Mouse (Mus musculus) gastrocnemius, postnatal 25 days (tissue): ENCODE data around the gene Cdh13. TPM values are rescaled to one million over a fixed set of nuclear protein-coding genes. Genes with fewer than 3 reads are reported as not detected.

ENCODE experiments used
- DNase-seq: peaks from one replicate; pipeline ENCODE4 v3.0.0; 2022
- total RNA-seq, 2 experiments: library from RNA; stranded (reverse); gene quantifications; 1 replicate in 1 of 2; 2 replicates in 1 of 2; pipeline ENCODE4 v1.2.3; 2021

The Cdh13 gene
- total RNA-seq, 2 experiments from 2014 or later: 102 to 124 TPM

DNA sequence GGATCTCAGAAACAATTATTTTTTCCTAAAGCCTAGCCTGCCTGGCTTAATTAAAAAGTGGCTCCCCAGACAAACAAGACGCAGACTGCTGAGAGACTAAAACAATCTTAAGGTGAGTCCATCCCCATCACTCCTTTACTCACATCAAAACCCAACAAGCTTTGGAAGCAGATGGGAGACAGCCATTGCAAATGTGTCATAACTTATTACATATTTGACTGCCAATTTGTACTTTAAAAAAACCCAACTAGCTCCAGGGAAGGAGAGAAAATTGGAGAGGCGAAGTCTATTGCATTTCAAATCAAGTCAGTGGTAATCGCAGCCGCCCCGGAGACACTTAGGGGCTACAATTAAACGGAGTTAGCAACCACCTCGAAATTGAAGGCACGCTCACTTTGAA is 801.5 kb downstream of the Cdh13 start:
- no peak for DNase-seq

GRCm38 (mm10) chr8:119098261-119098660 is 814.7 kb downstream of the Cdh13 start:
- DNase-seq: no peak

- no peak for DNase-seq
These were observed 819.3 kb downstream of the Cdh13 start for GRCm38 (mm10) chr8:119102871-119103270.

DNA sequence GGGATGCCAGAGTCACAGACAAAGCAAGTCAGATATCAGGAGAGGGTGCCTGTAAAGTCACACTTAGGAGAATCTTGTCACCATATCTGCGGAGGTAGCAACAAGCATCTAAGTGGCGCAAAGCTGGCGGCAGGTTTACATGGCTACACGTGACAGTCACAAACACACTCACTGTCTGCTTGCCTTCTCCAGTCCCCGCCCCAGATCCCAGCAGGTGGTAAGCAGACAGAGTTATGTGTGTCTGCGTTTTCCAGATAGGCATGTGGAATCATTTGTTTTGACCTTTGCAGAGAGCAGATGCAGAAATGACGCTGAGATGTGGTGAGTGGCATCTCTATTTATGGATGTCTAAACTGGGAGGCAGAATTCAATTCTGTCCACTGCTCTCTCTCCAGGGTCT is 826.1 kb downstream of the Cdh13 start:
- no peak for DNase-seq

- no peak for DNase-seq
These were observed 829.3 kb downstream of the Cdh13 start for GRCm38 (mm10) chr8:119112861-119113260.

DNA sequence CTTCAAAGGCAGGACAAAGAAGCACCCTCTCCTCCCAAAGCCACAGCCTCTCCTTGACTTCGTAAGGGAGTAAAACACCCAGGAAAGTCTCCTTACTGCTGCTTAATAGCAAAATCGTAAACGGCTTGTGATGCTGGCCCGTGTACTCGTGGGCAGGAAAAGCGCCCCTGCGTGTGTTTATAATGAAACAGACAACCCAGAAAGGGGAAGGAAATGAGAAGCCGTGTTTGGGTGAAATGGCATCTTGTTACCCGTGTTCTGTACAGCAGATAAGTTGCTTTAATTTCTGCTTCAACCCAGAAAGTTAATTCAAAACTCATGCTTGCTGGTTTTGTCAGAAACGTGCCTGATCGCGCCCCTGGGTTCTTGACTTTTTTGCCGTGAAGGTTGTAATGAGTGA is 837.7 kb downstream of the Cdh13 start:
- DNase-seq: no peak

DNA sequence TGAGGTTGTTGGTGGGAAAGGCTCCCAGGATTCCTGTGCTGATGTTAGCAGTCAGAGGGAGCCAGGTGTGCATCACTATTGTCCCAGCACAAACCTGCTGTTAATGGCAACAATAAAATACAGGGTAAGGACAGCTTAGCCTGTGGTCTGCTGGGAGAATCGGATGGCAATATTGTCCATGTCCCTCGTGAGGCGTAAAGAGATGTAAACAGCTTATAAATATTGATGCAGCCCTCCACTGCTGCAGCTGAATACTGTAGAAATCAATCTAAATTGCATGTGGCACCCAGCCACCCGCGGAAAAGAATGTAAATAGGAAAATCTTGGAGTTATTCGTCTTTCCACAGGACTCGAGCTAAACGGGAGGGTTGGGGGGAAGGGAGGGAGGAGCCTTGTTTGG is 844.3 kb downstream of the Cdh13 start:
- DNase-seq: no peak

GRCm38 (mm10) chr8:119128266-119128665 is 844.7 kb downstream of the Cdh13 start:
- no peak for DNase-seq

DNA sequence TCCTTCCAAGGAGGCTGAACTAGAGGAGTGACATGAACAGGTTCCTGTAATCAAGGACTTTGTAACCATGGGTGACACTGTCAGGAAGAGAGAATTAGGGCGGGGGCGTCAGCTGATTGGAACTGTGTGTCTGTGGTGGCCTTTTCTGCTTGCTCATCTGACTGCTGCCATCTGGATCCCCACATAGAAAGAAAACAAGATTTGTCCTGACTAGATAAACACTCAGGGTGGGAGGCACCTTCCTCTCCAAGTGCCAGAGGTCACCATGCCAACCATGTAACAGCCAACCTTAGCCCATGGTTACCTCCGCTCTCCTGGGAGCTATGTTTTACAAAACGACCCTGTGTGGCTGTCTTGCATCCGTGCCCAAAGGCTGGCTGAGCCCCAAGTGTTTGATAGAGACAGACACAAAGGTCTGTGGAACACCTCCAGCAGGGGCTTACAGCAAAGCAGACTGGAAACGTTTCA is 873.0 kb downstream of the Cdh13 start:
- no peak for DNase-seq

GRCm38 (mm10) chr8:119158628-119159027 is 875.1 kb downstream of the Cdh13 start:
- no peak for DNase-seq

- DNase-seq: no peak
These were observed 876.3 kb downstream of the Cdh13 start for GRCm38 (mm10) chr8:119159794-119160193.

GRCm38 (mm10) chr8:119164076-119164475 is 880.5 kb downstream of the Cdh13 start:
- no peak for DNase-seq

DNA sequence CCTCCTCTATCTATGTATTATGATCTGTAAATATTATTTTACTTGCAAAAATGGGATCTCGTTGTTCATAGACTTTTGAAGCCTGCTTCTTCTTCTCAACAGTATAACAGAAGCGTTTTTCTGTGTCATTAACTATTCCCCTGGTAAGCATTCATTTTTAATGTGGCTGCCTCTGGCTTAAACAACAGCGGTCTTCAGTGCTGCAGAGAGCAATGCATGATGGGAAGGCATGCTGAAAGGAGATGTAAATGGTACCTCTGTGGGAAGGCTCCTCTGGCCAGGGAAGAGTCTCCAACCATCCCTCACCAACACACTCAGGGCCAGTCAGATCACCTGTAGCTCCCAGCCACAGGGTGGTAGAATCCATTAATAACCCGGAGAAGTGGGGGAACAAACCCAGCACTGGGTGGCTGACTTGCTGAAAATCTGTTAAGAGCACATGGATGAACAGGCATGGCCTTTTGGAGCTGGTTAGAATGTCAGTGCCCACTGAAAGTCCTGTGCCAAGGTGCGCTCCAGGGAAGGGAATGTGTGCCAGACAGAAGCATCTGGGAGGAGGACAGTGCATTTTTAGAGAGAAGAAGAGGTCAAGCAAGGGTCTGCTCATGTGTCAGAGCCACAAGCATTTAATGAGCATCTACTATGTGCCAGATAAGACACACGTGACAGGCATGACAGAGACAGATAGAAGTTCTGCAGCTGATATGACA is 893.8 kb downstream of the Cdh13 start:
- DNase-seq: no peak

- DNase-seq: no peak
These were observed 897.1 kb downstream of the Cdh13 start for GRCm38 (mm10) chr8:119180626-119181025.

- DNase-seq: no peak
These were observed 912.2 kb downstream of the Cdh13 start for GRCm38 (mm10) chr8:119195695-119196094.

DNA sequence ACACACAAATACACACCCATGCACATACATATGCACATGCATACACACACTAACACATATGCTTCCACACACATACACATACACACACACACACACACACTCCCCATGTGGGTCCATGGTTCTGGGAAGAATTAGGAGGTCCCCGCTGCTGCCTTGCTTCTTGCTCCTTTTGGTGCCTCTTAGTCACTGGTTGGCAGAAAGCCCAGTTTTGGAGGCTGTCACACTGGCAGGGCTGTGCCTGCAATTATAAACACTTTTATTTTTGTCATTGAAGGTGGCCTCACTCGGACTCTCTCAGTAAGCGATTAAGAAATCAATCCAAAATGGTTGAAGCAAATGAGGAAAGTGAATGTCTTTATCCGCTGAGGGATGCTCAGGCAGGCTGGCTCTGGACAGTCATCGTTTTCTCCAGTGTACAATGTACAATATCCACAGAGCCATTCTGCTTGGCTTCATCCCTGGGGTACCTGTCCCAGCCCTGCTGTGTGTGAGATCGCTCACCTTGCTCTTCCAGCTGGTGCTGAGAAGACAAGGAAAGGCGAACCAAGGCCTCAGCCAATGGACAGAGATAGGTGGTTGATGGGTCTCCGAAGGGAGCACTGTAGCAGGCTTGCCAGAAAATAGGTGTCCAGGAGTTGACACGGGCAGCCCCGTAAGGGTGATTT is 913.1 kb downstream of the Cdh13 start:
- no peak for DNase-seq

GRCm38 (mm10) chr8:119208567-119208966 is 925.0 kb downstream of the Cdh13 start:
- DNase-seq: no peak

- DNase-seq: peak; percentile 21
These were observed 941.0 kb downstream of the Cdh13 start for GRCm38 (mm10) chr8:119224547-119224946.

DNA sequence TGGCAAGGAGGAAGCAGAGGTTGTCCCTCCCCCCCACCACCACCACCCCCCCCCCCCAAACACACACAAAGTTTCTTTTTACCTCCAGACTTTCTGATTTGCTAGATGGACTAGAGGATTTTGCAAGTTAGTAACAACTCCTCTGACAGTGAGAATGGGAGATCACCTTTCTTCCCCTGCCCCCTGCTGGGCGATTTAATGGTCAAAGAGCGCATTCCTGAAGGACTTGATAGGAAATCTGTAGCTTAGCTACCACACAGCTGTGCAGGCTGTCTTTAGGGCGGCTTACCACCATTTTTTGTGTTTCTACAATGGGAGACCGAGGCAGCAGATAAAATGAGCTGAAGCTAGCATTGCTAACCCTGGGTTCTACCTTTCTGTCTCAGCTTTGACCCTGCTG is 961.6 kb downstream of the Cdh13 start:
- no peak for DNase-seq

GRCm38 (mm10) chr8:119245641-119246040 is 962.1 kb downstream of the Cdh13 start:
- no peak for DNase-seq

DNA sequence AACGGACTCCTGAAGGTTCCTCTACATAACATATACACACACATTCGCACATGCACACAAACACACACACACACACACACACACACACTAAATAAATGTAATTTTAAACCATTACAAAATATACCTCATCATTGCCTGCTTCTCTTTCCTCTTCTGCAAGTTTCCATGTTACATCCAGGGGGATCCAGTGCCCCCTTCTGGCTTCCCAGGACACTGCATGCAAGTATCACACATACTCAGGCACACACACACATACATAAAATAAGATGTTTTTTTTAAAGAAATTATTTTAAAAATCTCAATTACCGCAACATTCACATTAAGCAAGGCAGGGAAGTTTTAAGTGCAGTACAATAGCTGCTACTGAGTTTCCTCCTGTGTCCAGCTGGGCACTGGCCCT is 970.8 kb downstream of the Cdh13 start:
- no peak for DNase-seq

DNA sequence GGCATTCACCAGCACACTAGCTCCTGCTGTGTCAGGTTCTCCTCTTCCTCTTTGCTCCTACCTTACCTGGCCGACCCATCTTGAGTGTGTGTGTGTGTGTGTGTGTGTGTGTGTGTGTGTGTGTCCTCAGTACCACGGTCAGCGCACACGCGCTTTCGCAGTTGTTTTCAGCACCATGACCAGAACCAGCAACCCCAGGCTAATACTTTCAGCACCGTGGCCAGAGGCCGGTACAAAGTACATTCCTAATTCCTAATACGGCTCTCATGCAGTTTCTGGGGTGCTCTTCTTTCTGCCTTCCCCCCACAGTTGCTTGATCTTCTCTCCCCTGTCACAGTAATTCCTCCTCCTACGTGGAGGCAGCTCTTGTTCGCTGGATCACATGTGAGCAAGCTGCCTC is 975.1 kb downstream of the Cdh13 start:
- DNase-seq: no peak

DNA sequence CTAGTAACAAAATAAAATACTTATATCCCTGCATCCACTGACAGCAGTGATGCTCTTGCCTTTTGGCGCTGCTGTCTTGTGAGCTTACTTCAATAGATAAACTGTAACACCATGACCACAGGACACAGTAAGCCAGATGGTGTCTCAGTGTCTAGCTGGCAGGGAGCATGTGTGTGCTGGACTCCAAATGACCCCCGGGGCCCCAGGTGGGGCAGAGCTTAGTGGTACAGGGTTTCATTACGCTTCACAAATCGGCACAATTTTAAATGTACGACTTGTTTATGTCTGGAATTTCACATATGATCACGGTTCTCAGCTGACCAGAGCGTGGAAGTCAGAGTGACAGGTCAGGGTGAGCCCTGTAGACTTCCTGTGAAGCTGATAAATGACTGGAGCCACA is 980.2 kb downstream of the Cdh13 start:
- DNase-seq: no peak

DNA sequence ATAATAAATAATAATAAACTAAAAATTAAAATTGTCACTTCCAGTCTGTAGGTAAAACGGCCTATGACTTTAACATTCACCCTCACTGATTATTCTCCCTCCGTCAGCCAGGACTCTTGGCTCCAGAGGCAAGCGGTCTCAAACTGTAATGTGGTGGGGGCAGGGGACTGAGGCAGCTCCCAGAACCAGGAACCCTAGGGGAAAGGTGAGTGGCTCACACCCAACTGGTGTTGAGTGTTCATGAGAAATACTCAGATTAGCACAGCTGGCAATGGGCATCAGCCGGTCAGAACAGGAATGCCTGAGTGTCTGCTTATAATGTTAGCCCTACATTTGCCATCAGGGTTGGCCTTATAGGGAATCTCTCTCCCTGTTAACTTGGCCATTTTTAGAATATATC is 982.8 kb downstream of the Cdh13 start:
- DNase-seq: no peak
